Mouse (Mus musculus) heart, adult 2 months (tissue): ENCODE results near the gene Ren1. TPM values are rescaled to one million over a fixed set of nuclear protein-coding genes. Genes with fewer than 3 reads are reported as not detected.
A peak's percentile ranks its signal among the peaks of the same experiment; 100 is the strongest.

Experiments used
- DNase-seq, 2 experiments: peaks; one replicate each; pipeline ENCODE4 v3.0.0; 2021
- H3K27ac ChIP-seq: fragments of 200-600 bp; 2 replicates; pipeline ENCODE4 v1.8.1; 2022
- H3K27me3 ChIP-seq: fragments of 200-500 bp; 2 replicates; pipeline ENCODE4 v1.6.1; 2012; ENCODE audit warnings: mild to moderate bottlenecking, low read length, inconsistent platforms, mixed read lengths; ENCODE audit not compliant: control insufficient read depth, insufficient read depth
- H3K36me3 ChIP-seq: fragments of 200-500 bp; 2 replicates; pipeline ENCODE4 v1.6.1; 2012; ENCODE audit warnings: low read length, inconsistent platforms; ENCODE audit not compliant: control insufficient read depth, insufficient read depth
- H3K4me1 ChIP-seq: fragments of 200-500 bp; 2 replicates; pipeline ENCODE4 v1.6.1; 2011; ENCODE audit warnings: low read length; ENCODE audit not compliant: control insufficient read depth, insufficient read depth
- H3K4me3 ChIP-seq: fragments of 200-600 bp; 2 replicates; pipeline ENCODE4 v1.8.1; 2022
- H3K79me2 ChIP-seq: fragments of 200-500 bp; replicated peaks from 2 replicates; pipeline ENCODE4 v1.6.1; 2012; ENCODE audit warnings: mild to moderate bottlenecking, inconsistent platforms, low read length, moderate library complexity, mixed read lengths; ENCODE audit not compliant: control insufficient read depth, insufficient read depth
- H3K9ac ChIP-seq: fragments of 200-500 bp; 2 replicates; pipeline ENCODE4 v1.6.1; 2012; ENCODE audit warnings: low read depth, mild to moderate bottlenecking, control low read depth, inconsistent platforms, low read length, mixed read lengths
- CTCF ChIP-seq: fragments of 200-600 bp; IDR thresholded peaks from 2 replicates; pipeline ENCODE4 v1.8.1; 2022; ENCODE audit warnings: antibody characterized with exemption, mild to moderate bottlenecking, moderate library complexity
- EP300 ChIP-seq: fragments of 200-500 bp; IDR thresholded peaks from 2 replicates; pipeline ENCODE4 v1.6.1; 2011; ENCODE audit warnings: low read depth, low read length, control low read depth; ENCODE audit not compliant: insufficient read depth
- POLR2A ChIP-seq: fragments of 200-500 bp; IDR thresholded peaks from 2 replicates; pipeline ENCODE4 v1.6.1; 2011; ENCODE audit warnings: mild to moderate bottlenecking, low read depth, low read length, control low read depth; ENCODE audit not compliant: insufficient read depth
- WGBS: fragments of 180-500 bp; shearing (Covaris S2); methylation state at CpG from one replicate; pipeline ENCODE4 v1.1.7; 2018; 5-methylcytosine and 5-hydroxymethylcytosine counted together
- intact Hi-C: fragments of 180-260 bp; cut with DNase I; formaldehyde crosslinking; loops from one replicate; pipeline ENCODE4 v1.15.1; 2025
- polyA plus RNA-seq: library from polyadenylated mRNA; depleted of rRNA; stranded (reverse); fragments of >200 nt; gene quantifications from 2 replicates; pipeline ENCODE4 v1.2.3, GENCODE M21; 2012
- total RNA-seq, 2 experiments: library from RNA; stranded (reverse); gene quantifications; 2 replicates each; pipeline ENCODE4 v1.2.3; 2021

Ren1 gene
- total and polyA plus RNA-seq, 3 experiments = 0.14 to 0.41 TPM; not detected in 1

GRCm38 (mm10) chr1:133372113-133372512 lies 21.8 kb downstream of the Ren1 start:
- Histone ChIP-seq H3K36me3 (no peaks in the 10 kb centered on the region), H3K27me3 (no peaks in the 10 kb centered on the region), H3K4me1 (peaks cover 3% of the 10 kb centered on the region; the same call in 1 of the 2 replicates), H3K27ac (no peak overlapping the region), H3K4me3 (no peak overlapping the region), H3K79me2 (no peaks in the 10 kb centered on the region), H3K9ac (no peak overlapping the region)
- WGBS = 60% methylated on average over 8 of the region's 8 CpGs
- intact Hi-C loops = no loop called here
- no peak for DNase-seq
- TF ChIP-seq POLR2A (no peak), CTCF (no peak), EP300 (no peak)

DNA sequence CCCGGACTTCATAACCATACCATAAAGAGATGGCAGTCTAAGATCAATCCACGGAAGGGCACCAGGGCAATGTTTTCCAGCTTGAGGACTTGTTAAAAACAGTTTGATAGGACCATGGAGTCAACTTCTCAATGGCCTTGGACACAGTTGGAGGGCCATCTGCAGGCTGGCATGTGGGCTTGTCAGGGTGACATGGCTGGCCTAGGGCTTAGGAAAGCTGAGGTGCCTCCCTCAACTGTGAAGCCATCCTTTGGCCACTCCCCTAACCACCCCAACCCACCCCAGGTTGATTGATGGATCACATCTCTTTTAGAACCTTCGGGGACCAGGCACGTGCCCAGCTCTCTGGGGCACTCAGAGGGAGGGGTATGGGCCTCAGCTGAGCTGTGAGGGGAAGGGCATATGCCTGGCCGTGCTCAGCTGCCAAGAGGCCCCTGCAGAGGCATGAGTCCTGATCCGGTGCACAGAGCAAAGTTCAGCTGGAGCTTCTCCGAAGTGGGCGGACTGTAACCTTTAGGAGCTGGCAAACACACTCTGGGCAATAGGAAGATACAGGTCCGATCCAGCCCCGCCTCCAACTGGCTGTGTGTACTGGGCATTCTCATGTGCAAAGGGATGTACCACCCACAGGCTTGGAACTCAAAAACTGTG lies 25.5 kb downstream of the Ren1 start:
- Histone ChIP-seq H3K36me3 (no peaks in the 10 kb centered on the region), H3K27me3 (no peaks in the 10 kb centered on the region), H3K4me1 (peaks cover 5% of the 10 kb centered on the region), H3K9ac (no peak overlapping the region), H3K79me2 (no peaks in the 10 kb centered on the region), H3K27ac (no peak overlapping the region), H3K4me3 (no peak overlapping the region)
- intact Hi-C loops = no loop called here
- 71% methylated on average over 10 of the region's 10 CpGs for WGBS
- no peak for DNase-seq
- TF ChIP-seq POLR2A (no peak), CTCF (no peak), EP300 (no peak)

DNA sequence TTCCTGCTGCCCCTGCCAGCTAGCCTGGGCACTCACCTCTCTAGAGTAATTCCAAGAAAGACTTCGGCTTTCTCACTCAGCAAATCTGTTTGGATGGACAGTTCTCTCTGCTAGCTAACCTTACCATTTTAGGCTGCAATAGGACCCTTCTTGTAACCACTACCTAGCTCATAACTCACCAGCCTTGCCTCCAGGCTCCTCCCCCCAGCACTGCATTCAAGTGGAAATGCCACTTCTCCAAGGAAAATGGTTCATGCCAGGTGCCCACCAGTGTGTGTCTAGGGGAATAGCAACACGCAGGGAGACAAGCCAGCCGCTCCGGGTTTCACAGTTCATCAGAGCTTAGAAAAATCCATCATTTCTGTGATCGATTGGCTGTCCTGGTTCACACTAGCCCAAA lies 27.2 kb downstream of the Ren1 start:
- no peaks in the 10 kb centered on the region for H3K27me3 ChIP-seq
- WGBS = 91% methylated on average over 5 of the region's 5 CpGs
- H3K79me2 ChIP-seq = no peaks in the 10 kb centered on the region
- H3K4me1 ChIP-seq = peaks cover 6% of the 10 kb centered on the region
- no peak overlapping the region for H3K4me3 ChIP-seq
- no peak overlapping the region for H3K27ac ChIP-seq
- H3K36me3 ChIP-seq = no peaks in the 10 kb centered on the region
- TF ChIP-seq POLR2A = no peak
- TF ChIP-seq EP300 = no peak
- no peak for TF ChIP-seq CTCF
- DNase-seq = no peak
- intact Hi-C loops = no loop called here
- no peak overlapping the region for H3K9ac ChIP-seq

- TF ChIP-seq EP300 (no peak), POLR2A (no peak), CTCF (no peak)
- no peak overlapping the region for H3K9ac ChIP-seq
- H3K4me1 ChIP-seq = peaks cover 6% of the 10 kb centered on the region
- no peak for DNase-seq
- H3K4me3 ChIP-seq = no peak overlapping the region
- intact Hi-C loops = no loop called here
- H3K36me3 ChIP-seq = no peaks in the 10 kb centered on the region
- peak overlapping the region; percentile 15; the same call in 1 of the 2 replicates for H3K27ac ChIP-seq
- WGBS = 53% methylated on average over 10 of the region's 10 CpGs
- H3K27me3 ChIP-seq = no peaks in the 10 kb centered on the region
- no peaks in the 10 kb centered on the region for H3K79me2 ChIP-seq
Measured at GRCm38 (mm10) chr1:133379254-133379985, 29.1 kb downstream of the Ren1 start.

- Histone ChIP-seq H3K79me2 (no peaks in the 10 kb centered on the region), H3K27ac (no peak overlapping the region), H3K36me3 (no peaks in the 10 kb centered on the region), H3K4me3 (no peak overlapping the region), H3K4me1 (peaks cover 6% of the 10 kb centered on the region), H3K27me3 (no peaks in the 10 kb centered on the region), H3K9ac (no peak overlapping the region)
- 65% methylated on average over 3 of the region's 3 CpGs for WGBS
- DNase-seq = no peak
- TF ChIP-seq POLR2A = no peak
- TF ChIP-seq EP300 = no peak
- TF ChIP-seq CTCF = no peak
- intact Hi-C loops = no loop called here
Measured at GRCm38 (mm10) chr1:133379986-133380320, 29.6 kb downstream of the Ren1 start.
